Mouse (Mus musculus): ENCODE data around the gene Pdk2. TPM values are rescaled to one million over a fixed set of nuclear protein-coding genes. Genes with fewer than 3 reads are reported as not detected.

Gene Pdk2
- polyA plus RNA-seq, 2 experiments = 29.6 to 34.9 TPM

- Histone ChIP-seq H3K36me3 (ENCODE audit: control insufficient read depth, insufficient read depth, low read length) (peaks cover 22% of the 10 kb centered on the region), H3K4me3 (replicated peaks; ENCODE audit: low read length) (no peak overlapping the region), H3K9ac (ENCODE audit: low read depth, low read length, severe bottlenecking) (no peak overlapping the region), H3K4me1 (ENCODE audit: control insufficient read depth, insufficient read depth, low read length) (peaks cover 7% of the 10 kb centered on the region), H3K9me3 (ENCODE audit: control insufficient read depth, low read length) (no peaks in the 10 kb centered on the region), H3K27ac (replicated peaks; ENCODE audit: low read depth, low read length) (no peak overlapping the region), H3K27me3 (ENCODE audit: control insufficient read depth, insufficient read depth, low read length) (no peaks in the 10 kb centered on the region), H3K4me2 (replicated peaks; ENCODE audit: low read depth, low read length, severe bottlenecking) (no peak overlapping the region)
- DNase-seq (ENCODE audit: low spot score) = no peak
- TF ChIP-seq POLR2A (IDR thresholded peaks at IDR 0.05; ENCODE audit: borderline replicate concordance, extremely low read depth, insufficient read depth, insufficient read length) = no peak
- 94% methylated on average over 5 of the region's 5 CpGs for WGBS
- ATAC-seq (ENCODE audit: low FRiP score, low read depth) = no peak
Measured at GRCm38 (mm10) chr11:95036521-95036920, 4.6 kb downstream of the Pdk2 start.

GRCm38 (mm10) chr11:95034902-95035301 lies 6.3 kb downstream of the Pdk2 start:
- WGBS = 70% methylated on average over 10 of the region's 10 CpGs
- H3K27me3 ChIP-seq (ENCODE audit: control insufficient read depth, insufficient read depth, low read length) = no peaks in the 10 kb centered on the region
- H3K4me3 ChIP-seq (replicated peaks; ENCODE audit: low read length) = no peak overlapping the region
- peaks cover under 1% of the 10 kb centered on the region for H3K4me1 ChIP-seq (ENCODE audit: control insufficient read depth, insufficient read depth, low read length)
- TF ChIP-seq POLR2A (IDR thresholded peaks at IDR 0.05; ENCODE audit: borderline replicate concordance, extremely low read depth, insufficient read depth, insufficient read length) = no peak
- H3K4me2 ChIP-seq (replicated peaks; ENCODE audit: low read depth, low read length, severe bottlenecking) = no peak overlapping the region
- H3K9ac ChIP-seq (ENCODE audit: low read depth, low read length, severe bottlenecking) = no peak overlapping the region
- DNase-seq (ENCODE audit: low spot score) (no peak), ATAC-seq (ENCODE audit: low FRiP score, low read depth) (no peak)
- H3K9me3 ChIP-seq (ENCODE audit: control insufficient read depth, low read length) = no peaks in the 10 kb centered on the region
- H3K36me3 ChIP-seq (ENCODE audit: control insufficient read depth, insufficient read depth, low read length) = peaks cover 27% of the 10 kb centered on the region
- H3K27ac ChIP-seq (replicated peaks; ENCODE audit: low read depth, low read length) = no peak overlapping the region

- Histone ChIP-seq H3K27me3 (ENCODE audit: control insufficient read depth, insufficient read depth, low read length) (no peaks in the 10 kb centered on the region), H3K9me3 (ENCODE audit: control insufficient read depth, low read length) (no peaks in the 10 kb centered on the region), H3K9ac (ENCODE audit: low read depth, low read length, severe bottlenecking) (no peak overlapping the region), H3K4me2 (replicated peaks; ENCODE audit: low read depth, low read length, severe bottlenecking) (no peak overlapping the region), H3K36me3 (ENCODE audit: control insufficient read depth, insufficient read depth, low read length) (peaks cover 28% of the 10 kb centered on the region), H3K27ac (replicated peaks; ENCODE audit: low read depth, low read length) (no peak overlapping the region), H3K4me3 (replicated peaks; ENCODE audit: low read length) (no peak overlapping the region), H3K4me1 (ENCODE audit: control insufficient read depth, insufficient read depth, low read length) (no peaks in the 10 kb centered on the region)
- no peak for ATAC-seq (ENCODE audit: low FRiP score, low read depth)
- TF ChIP-seq POLR2A (IDR thresholded peaks at IDR 0.05; ENCODE audit: borderline replicate concordance, extremely low read depth, insufficient read depth, insufficient read length) = no peak
- 75% methylated on average over 14 of the region's 14 CpGs for WGBS
- DNase-seq (ENCODE audit: low spot score) = no peak
Measured at GRCm38 (mm10) chr11:95033617-95034016, 7.5 kb downstream of the Pdk2 start.

GRCm38 (mm10) chr11:95032945-95033344 lies 8.2 kb downstream of the Pdk2 start:
- Histone ChIP-seq H3K36me3 (ENCODE audit: control insufficient read depth, insufficient read depth, low read length) (peaks cover 23% of the 10 kb centered on the region), H3K4me2 (replicated peaks; ENCODE audit: low read depth, low read length, severe bottlenecking) (no peak overlapping the region), H3K27me3 (ENCODE audit: control insufficient read depth, insufficient read depth, low read length) (no peaks in the 10 kb centered on the region), H3K27ac (replicated peaks; ENCODE audit: low read depth, low read length) (no peak overlapping the region), H3K9ac (ENCODE audit: low read depth, low read length, severe bottlenecking) (no peak overlapping the region), H3K9me3 (ENCODE audit: control insufficient read depth, low read length) (no peaks in the 10 kb centered on the region), H3K4me1 (ENCODE audit: control insufficient read depth, insufficient read depth, low read length) (no peaks in the 10 kb centered on the region), H3K4me3 (replicated peaks; ENCODE audit: low read length) (no peak overlapping the region)
- DNase-seq (ENCODE audit: low spot score) (no peak), ATAC-seq (ENCODE audit: low FRiP score, low read depth) (no peak)
- no peak for TF ChIP-seq POLR2A (IDR thresholded peaks at IDR 0.05; ENCODE audit: borderline replicate concordance, extremely low read depth, insufficient read depth, insufficient read length)
- 26% methylated on average over 6 of the region's 6 CpGs for WGBS

GRCm38 (mm10) chr11:95027850-95028470 lies 13.2 kb downstream of the Pdk2 start:
- ATAC-seq (ENCODE audit: low FRiP score, low read depth) = no peak
- Histone ChIP-seq H3K9me3 (ENCODE audit: control insufficient read depth, low read length) (no peaks in the 10 kb centered on the region), H3K9ac (ENCODE audit: low read depth, low read length, severe bottlenecking) (peak overlapping the region; percentile 17), H3K4me1 (ENCODE audit: control insufficient read depth, insufficient read depth, low read length) (no peaks in the 10 kb centered on the region), H3K4me2 (replicated peaks; ENCODE audit: low read depth, low read length, severe bottlenecking) (no peak overlapping the region), H3K4me3 (replicated peaks; ENCODE audit: low read length) (no peak overlapping the region), H3K27ac (replicated peaks; ENCODE audit: low read depth, low read length) (no peak overlapping the region), H3K27me3 (ENCODE audit: control insufficient read depth, insufficient read depth, low read length) (no peaks in the 10 kb centered on the region), H3K36me3 (ENCODE audit: control insufficient read depth, insufficient read depth, low read length) (peaks cover 53% of the 10 kb centered on the region)
- TF ChIP-seq POLR2A (IDR thresholded peaks at IDR 0.05; ENCODE audit: borderline replicate concordance, extremely low read depth, insufficient read depth, insufficient read length) = no peak
- DNase-seq (ENCODE audit: low spot score) = no peak
- 19% methylated on average over 13 of the region's 13 CpGs for WGBS

Measured in limb, embryonic 14.5 days (tissue).